Mouse (Mus musculus): ENCODE data around the gene Dnajb13. TPM values are rescaled to one million over a fixed set of nuclear protein-coding genes. Genes with fewer than 3 reads are reported as not detected.
"Not testable (repeated sequence)": the region's sequence is repeated elsewhere in the genome, so short reads cannot be mapped to it uniquely, and the experiment has no call there.

Dnajb13 gene
- total RNA-seq, 2 experiments from 2014 or later, result 0.05 TPM; not detected in 1

- ATAC-seq (replicated peaks; ENCODE audit: low FRiP score, low TSS enrichment, poor library complexity, severe bottlenecking), result peak; percentile 24
These were observed 21.0 kb downstream of the Dnajb13 start for GRCm38 (mm10) chr7:100493484-100494414.

DNA sequence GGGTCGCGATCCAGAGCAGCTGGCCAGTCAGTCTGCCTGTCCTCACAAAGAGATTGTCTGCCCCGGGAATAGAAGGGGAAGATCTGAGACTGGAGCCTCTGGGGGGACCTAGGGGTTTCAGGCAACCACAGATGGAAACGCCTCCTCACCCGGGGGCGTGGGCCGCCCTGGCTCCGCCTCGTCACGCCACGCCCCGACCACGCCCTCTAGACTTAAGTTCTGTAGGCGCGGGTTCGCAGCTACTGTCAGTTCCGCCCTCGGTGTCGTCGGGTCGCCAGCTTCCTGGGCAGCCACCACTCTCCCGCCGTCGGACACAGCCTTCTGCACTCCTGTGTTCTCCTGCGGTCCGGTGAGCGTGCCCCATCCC lies 21.7 kb downstream of the Dnajb13 start, which contains the start of gene Ucp2:
Gene Ucp2 (plus strand): TSS at position 221 of the 367 bp plus-strand sequence.
- ATAC-seq (replicated peaks; ENCODE audit: low FRiP score, low TSS enrichment, poor library complexity, severe bottlenecking), result peak; percentile 71

- ATAC-seq (replicated peaks; ENCODE audit: low FRiP score, low TSS enrichment, poor library complexity, severe bottlenecking), result peak; percentile 39
These were observed 22.2 kb downstream of the Dnajb13 start for GRCm38 (mm10) chr7:100492391-100493116.

GRCm38 (mm10) chr7:100488474-100489048 lies 26.2 kb downstream of the Dnajb13 start:
- ATAC-seq (replicated peaks; ENCODE audit: low FRiP score, low TSS enrichment, poor library complexity, severe bottlenecking), result no peak

DNA sequence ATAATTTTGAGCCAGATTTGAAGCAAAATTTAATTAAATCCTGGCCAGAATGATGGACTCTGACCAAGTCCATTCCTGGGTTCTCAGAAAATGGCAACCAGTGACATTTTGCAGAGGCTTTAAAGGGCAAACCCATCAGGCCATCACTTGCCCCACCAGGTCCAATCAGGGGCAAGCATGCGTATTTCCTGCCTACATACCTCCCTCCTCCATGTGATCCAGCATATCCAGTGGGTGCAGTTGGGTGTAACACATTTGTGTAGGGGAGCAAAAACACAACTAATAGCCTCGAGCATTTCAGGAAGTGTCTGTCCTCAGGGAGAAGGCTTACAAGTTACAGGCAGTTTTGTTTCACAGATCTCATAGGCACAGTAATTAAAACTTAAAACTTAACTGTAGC lies 27.5 kb downstream of the Dnajb13 start:
- ATAC-seq (replicated peaks; ENCODE audit: low FRiP score, low TSS enrichment, poor library complexity, severe bottlenecking), result no peak

GRCm38 (mm10) chr7:100484493-100484892 lies 30.3 kb downstream of the Dnajb13 start:
- ATAC-seq (replicated peaks; ENCODE audit: low FRiP score, low TSS enrichment, poor library complexity, severe bottlenecking), result no peak

DNA sequence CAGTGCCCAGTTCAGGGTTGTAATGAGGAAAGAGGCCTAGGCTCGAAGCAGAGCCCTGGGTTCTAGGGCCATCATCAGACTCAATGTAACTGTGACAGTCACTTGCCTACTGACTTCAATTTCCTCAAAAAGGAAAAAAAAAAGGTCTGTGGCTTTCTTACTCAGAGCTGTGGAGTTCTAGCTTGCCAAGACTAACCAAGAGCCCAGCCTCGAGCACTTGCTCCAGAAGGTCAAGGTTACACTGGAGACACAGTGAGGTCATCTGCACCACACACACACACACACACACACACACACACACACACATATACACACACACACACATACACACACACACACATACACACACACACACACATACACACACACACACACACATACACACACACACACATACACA lies 32.7 kb downstream of the Dnajb13 start:
- ATAC-seq (replicated peaks; ENCODE audit: low FRiP score, low TSS enrichment, poor library complexity, severe bottlenecking), result not testable (repeated sequence)

- 0 out of 2 replicates have a peak, but pooled peaks have one; percentile 9 for ATAC-seq (replicated peaks; ENCODE audit: low FRiP score, low TSS enrichment, poor library complexity, severe bottlenecking)
These were observed 34.6 kb downstream of the Dnajb13 start for GRCm38 (mm10) chr7:100480175-100480574.

DNA sequence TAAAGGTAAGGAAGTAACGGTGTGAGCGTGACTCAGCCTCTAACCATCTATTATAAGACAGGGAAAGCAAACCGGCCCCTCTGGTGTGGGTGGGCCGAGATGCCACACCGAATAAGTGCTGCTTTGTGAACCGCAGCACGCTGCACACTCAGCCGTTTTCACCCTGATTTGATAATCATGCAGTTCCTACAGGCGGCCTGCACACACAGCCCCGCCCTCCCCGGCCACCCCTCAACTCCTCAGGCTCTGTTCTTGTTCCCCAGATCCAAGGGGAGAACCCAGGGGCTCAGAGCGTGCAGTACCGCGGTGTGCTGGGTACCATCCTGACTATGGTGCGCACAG lies 35.0 kb downstream of the Dnajb13 start:
- peak; percentile 15; the same call in 1 of the 2 replicates for ATAC-seq (replicated peaks; ENCODE audit: low FRiP score, low TSS enrichment, poor library complexity, severe bottlenecking)

- ATAC-seq (replicated peaks; ENCODE audit: low FRiP score, low TSS enrichment, poor library complexity, severe bottlenecking), result no peak
These were observed 35.5 kb downstream of the Dnajb13 start for GRCm38 (mm10) chr7:100479100-100479822.

- ATAC-seq (replicated peaks; ENCODE audit: low FRiP score, low TSS enrichment, poor library complexity, severe bottlenecking), result no peak
These were observed 40.1 kb downstream of the Dnajb13 start for GRCm38 (mm10) chr7:100474680-100475079.

DNA sequence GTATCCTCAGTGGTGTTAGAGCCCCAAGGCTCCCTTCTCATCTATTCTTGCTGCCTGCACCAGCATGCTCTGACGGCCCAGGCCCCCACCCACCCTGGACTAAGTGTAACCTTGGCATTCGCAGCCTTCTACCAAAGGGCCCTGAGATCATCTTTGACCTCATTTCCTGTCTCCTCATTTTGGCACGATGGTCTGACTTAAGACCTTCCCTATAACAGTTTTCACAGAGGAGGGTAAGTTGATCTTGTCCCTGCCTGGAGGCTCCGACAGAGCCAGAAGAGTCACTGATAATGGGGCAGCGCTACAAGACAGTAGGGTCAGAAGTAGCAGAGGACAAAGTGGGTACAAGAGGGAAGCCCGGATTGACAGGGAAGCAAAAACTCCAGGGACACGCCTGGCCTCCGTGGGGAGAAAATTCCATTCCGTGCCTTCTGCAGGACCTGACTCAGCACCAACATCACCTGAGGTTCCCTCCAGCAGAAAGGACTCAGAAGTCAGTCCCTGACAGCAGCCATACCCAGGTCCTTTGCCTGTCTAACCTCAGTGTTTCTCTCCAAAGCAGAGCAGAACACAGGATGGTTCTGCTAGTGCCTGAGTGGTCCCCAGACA lies 40.8 kb downstream of the Dnajb13 start:
- no peak for ATAC-seq (replicated peaks; ENCODE audit: low FRiP score, low TSS enrichment, poor library complexity, severe bottlenecking)

DNA sequence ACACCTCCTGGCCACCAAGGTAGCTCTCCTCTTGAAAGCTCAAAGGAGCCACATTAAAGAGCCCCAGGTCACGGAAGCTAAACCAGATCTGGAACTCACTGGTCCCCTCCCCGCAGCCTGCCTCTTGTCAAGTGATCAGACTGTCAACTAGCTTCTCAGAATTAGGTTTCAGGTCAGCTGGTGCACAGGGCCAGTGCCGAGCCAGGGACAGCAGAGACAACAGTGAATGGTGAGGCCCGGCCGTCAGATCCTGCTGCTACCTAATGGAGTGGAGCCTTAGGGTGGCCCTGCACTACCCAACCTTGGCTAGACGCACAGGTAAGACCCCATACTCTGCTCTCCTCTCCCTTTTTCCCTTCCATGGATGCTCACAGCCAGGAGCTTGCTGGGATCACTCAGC lies 42.0 kb downstream of the Dnajb13 start, which contains the start of gene Ucp3:
Gene Ucp3 (plus strand): TSS at position 214 of the 400 bp plus-strand sequence.
- no peak for ATAC-seq (replicated peaks; ENCODE audit: low FRiP score, low TSS enrichment, poor library complexity, severe bottlenecking)

- ATAC-seq (replicated peaks; ENCODE audit: low FRiP score, low TSS enrichment, poor library complexity, severe bottlenecking), result no peak
These were observed 43.4 kb downstream of the Dnajb13 start for GRCm38 (mm10) chr7:100471407-100471797.

GRCm38 (mm10) chr7:100470796-100471406 lies 43.9 kb downstream of the Dnajb13 start:
- ATAC-seq (replicated peaks; ENCODE audit: low FRiP score, low TSS enrichment, poor library complexity, severe bottlenecking), result no peak

DNA sequence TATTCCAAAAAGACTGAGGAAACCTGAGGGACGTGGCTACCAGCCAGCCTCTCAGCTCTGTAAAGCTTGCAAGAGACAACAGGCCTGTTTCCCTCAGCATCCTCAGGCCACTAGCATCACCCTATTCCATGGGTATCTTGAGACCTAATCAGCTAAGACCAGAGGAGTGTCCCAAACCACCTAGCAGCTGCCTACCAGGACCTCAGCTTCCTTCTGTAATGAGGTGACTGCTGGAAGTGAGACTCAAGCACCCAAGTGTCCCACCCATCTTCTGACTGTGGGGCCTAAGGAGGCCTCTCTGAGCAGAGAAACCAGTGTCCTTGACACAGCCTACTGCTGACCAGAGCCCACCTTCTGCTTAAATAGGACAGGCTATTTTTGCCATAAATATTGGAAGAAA lies 45.3 kb downstream of the Dnajb13 start:
- ATAC-seq (replicated peaks; ENCODE audit: low FRiP score, low TSS enrichment, poor library complexity, severe bottlenecking), result no peak

GRCm38 (mm10) chr7:100468761-100469160 lies 46.0 kb downstream of the Dnajb13 start:
- ATAC-seq (replicated peaks; ENCODE audit: low FRiP score, low TSS enrichment, poor library complexity, severe bottlenecking), result no peak

DNA sequence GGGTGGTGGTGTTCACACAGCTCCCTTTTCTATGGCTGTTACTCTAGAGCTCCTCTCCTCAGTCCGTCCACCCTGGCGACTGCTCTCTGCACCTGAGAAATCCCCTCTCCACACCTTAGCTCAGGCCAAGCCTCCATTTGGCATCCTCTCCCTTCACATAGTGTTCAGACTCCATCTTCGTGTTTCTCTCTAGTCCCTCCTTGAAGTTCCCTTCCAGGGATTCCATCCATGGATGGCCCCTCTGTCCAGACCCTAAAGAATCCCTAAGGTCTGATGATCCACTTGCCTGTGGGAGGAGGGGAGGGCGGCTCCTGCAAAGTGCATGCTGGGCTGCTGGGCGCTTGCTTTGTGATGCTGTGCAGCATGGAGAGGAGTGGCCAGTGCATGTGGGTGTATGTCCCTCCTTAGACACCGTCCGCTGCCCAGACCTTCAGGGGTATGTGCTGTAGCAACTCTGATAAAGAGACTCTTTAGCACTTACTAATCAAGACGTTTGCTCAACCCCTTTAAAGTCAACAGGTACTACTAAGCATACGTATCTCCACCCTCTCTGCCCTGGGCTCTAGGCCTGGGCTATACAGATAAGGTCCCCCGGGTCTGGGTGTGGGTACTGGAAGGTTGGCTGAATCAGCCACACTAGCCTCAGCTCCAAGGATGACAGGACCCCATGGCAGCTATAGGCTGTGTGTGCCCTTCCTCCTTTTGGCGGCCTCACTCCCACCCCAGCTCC lies 47.8 kb downstream of the Dnajb13 start:
- peak; percentile 84 for ATAC-seq (replicated peaks; ENCODE audit: low FRiP score, low TSS enrichment, poor library complexity, severe bottlenecking)

Data from megakaryocyte-erythroid progenitor cell, adult 5-6 weeks (primary cell).